Mouse (Mus musculus): ENCODE measurements at regions not wholly inside any gene's neighbourhood (a gene's known extent, or its start where the extent isn't known, plus 50 kb on each side); places are given as distances from the start of the nearest gene placed in this dataset.
A peak's percentile ranks its signal among the peaks of the same experiment; 100 is the strongest.

DNA sequence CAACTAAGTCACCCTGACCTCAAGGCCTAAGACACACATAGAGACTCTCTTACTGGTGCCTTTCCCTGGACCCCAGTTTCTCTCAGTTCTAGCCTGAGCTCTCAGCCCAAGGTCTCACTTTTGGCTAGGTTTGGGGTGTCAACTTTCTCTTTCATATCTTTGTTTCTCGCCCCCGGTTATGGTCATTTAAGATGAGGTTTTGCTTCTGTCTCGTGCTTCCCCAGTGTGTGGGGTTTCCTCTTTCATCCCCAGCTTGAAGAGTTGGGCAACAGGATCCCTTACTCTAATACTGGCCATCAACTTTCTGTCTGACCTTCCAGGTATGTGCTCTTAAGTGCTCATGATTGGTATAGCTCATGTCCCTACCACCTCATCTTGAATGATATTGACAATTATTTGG, 67.5 kb downstream of the Lmo4 start:
- DNase-seq: no peak

DNA sequence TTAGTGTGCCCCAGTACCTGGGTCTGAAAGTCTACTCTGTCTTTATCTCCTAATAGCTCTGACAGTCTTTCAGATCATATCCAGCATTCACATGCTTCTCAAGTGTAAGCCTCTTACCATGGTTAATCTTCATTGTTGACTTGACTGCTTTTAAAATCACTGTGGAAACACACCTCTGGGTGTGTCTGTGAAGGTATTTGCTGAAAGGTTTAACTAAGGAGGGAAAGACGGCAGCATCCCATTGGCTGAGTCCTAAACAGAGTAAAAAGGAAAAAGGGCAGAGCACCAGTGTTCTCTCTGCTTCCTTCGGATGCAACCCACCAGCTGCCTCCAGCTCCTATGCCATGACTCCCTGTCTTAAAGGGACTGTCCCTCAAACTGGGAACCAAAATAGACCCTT, 68.6 kb downstream of the Lmo4 start:
- DNase-seq: no peak

DNA sequence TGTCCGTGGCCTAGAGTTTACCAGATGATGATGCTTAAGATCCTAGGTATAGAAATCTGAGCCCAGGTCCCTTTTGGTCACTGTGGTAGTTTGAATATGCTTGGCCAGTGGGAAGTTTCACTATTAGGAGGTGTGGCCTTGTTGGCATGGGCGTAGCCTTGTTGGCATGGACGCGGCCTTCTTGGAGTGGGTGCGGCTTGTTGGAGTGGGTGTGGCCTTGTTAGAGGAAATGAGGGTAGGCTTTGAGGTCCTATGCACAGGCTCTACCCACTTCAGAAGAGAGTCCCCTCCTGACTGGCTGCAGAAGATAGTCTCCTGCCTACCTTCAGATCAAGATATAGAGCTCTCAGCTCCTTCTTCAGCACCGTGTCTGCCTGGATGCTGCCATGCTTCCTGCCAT, 69.4 kb downstream of the Lmo4 start:
- DNase-seq: no peak

DNA sequence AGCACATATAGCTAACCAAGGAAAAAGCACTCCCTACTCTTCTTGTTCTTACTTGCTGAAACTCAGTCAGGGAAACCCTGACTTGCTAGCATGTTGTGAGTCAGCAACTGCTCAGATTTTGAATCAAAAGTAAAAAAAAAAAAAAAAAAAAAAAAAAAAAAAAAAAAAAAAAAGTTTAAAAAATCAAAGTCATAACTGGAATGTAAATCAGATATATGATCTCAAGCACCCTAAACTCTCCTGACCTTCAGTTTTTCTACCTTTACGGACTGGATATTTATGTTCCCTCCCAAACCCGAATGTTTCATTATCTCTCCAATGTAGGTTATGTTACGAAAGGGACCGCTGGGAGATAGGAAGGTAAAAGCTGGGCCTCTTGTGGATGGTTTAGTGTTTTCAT, 77.0 kb downstream of the Lmo4 start:
- DNase-seq: no peak

DNA sequence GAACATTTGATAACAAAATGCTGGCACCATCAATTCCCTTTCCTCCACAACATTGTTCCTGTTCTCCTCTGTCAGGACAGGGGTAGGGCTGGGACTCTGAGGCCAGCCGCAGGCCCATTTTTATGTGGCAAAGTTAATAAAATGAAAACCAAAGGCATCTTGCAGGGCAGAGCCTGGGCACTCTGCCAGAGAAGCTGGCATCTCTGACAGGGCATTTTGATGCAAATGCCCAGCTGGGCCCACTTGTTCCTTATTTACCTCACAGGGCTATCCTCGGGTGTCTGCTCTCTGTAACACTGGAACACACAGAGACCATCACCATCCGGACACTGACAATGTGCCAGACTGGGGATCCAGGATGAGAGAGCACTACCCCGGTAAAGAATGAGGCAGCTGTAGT, 80.7 kb downstream of the Lmo4 start:
- DNase-seq: peak; percentile 30

DNA sequence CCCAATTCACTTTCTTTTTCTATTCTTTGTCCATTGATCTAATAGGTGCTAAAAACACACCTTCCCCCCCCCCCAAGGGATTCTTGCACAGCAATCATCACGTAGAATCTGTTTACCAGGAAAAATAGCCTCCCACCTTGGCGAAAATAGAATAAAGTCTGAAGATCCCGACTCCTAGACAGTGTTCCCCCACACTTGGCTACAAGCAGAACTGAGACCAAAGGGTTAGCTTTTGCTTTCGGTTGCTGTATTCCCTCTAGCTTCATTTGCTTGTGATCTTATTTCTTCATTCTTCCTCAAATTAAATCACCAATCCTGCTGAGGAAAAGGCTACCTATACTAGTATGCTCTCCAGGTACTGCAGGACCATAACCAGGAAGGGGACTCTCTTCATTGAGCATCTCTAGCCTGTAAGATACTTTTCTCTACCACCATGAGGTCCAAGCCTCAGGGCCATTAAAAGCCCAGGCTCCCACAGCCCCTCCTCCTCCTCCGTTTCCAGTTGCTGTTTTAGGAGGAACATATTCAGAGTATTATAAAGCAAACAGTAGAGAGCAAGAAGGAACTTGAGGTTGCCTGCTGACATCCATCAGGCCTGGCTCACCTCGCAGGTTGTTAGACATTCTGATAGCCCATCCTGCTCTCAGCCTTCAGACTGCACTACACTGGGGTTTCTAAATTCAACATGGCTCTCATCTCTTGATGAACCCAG, 81.5 kb downstream of the Lmo4 start:
- DNase-seq: no peak

DNA sequence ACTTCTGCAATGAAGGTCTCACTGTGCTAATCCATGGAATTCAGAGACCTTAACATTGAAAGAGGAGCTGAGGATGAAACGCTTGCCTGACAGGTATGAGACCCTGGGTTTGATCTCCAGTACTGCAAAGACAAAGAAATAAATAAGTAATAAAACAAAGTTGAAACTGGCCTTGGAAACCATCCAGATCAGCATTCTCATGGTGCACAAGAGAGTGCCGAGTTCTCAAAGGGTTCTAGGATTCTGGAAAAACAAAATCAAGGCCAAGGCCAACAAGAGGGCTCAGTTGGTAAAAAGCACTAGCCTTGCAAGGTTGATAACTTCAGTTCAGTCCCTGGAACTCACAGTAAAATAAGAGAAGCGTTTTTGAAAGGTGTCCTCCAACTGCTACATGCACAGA, 85.9 kb downstream of the Lmo4 start:
- DNase-seq: no peak

DNA sequence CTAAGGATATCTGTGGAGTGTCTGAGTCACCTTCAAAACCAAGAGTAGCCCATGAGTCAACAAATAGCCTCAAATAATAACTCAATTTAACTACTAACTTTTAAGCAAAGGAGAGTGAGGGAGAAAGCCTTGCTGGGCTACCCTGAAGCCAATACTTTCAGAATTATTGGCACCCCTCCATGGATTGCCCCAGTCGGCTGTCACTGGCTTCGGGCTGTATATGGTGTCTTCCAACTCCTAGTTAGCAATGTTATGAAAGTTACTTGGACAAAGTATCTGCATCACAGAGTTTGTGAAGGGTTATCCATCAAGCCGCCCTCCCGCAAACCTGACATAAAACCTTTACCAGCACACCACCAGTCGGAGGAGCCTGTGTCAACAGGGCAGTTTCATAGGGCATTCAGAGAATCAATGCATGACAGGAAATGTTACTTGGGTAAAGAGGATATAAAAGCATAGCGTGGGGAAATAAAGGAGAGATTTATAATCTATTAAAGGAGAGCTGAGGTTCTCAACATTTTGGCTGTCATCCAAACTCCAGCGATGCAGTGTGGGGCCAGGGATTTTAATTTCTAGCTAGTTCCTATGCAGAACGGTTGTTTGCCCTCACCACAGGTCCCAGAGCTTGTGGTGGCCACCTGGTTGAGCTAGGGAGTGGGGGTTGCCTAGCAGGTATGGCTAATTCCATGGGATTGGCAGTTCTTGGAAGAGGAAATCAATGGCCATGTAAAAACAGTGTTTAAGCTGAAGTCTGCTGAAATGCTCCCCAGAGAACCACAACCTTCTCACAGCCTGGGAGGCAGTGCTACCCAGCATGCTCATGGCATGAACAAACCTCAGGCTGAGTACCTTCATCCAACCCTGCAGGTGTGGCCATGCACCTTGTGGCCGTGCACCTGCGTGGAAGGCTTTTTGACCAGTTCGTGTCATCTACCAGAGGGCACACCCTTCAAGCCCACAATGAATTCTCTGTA, 91.1 kb downstream of the Lmo4 start:
- DNase-seq: no peak

DNA sequence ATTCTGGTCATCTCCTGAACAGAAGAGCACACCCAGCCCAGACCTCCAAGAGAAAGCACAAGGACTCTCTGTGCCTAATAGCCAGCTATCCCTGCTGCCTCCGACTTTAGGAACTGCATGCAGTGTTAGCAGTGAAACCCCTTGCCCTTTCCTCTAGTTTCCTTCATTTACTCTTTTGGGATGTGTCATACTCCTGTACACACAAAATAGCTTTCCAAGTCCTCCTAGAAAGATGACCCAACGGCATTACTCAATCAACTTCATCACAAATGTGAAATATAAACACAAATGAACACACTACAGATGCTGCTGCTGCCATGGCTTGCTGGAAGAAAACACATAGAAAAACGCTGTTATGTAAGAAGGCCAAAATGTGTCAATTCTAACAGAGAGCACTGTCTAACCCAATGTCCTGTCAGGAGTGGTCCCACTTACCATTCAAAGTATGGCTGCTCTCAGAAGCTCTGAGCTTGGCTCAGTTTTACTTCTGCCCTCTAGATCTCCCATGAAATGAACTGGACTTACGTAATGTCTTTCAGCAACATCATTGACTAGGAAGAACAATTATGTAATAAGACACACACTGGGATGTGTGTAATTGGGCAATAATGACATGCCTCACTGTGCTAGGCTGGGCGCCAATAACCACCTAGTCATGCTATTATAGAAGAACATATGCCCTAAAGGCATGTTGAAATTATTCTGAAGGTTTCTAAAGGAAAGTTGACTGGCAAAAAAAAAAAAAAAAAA, 94.5 kb downstream of the Lmo4 start:
- no peak for DNase-seq

DNA sequence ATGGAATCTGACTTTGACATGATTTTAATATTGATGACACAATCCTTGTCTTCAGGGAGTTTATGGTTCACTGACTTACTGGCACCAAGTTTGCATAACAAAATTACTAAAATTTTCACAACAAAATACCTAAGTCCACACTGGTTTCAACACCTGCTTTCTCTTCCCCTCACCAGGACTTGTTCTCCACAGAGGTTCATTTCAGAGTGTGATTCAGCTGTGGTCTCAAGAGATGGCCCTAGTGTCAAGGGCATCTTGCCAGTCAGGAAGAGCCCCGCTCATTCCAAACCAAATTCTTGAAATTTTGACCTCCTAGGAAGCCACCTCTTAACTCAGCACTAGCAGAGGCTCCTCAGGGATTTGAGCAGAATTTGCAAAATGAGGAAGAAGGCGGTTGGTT, 95.3 kb downstream of the Lmo4 start:
- DNase-seq: no peak

DNA sequence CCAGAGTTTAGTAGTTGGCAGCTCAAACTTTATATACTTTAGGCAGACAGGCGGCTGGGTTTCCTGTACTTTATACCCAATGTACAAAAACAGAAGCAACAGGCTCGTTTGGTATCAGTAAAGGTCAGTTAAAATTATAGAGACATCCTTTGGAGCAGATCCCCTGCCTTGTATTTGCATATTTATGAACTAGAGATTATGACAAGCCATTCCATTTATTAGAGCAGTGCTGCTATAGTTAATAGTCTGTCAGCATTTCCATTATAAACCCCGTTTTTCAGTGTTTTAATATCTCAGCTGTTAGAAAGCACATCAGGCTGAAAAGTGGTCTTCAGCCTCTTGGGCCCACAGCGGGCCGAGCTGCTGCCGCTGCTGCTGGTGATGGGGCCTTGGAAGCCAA, 96.7 kb downstream of the Lmo4 start:
- DNase-seq: no peak

DNA sequence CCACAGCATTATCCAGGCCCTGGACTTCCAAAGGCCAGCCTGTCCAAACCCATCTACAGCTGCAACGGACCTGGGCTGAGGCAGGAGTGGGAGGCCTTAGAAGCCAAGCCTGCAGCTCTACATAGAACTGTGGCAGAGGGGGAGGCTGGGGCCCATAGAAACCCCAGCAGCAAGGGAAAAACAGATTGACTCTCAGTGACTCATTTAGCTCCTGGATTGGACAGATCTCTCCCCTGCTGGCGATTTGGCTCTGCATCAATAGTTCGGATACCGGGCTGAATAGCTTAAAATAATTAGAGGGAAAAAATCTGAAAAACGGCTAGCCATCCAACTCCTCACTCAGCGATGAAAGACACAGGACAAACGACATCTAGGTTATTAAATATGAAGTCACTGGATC, 97.4 kb downstream of the Lmo4 start:
- no peak for DNase-seq

DNA sequence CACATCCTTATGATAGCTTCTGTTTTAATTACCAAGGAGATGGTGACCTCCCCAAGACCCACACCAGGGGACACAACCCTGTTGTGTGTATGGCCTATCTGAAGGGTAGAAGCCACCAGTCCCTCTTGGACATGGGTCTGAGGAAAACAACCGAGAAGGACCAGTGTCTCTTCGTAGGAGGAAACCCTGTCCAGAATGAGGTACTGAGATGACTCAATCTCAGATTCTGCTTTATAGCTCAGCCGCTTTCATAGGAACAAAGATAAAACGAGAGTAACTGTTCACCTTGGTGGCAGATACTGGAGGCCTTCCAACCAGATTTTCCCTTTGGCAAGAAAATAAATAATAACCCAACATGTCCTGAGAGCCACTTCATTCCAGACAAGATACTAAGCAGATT, 100.7 kb downstream of the Lmo4 start:
- DNase-seq: no peak

DNA sequence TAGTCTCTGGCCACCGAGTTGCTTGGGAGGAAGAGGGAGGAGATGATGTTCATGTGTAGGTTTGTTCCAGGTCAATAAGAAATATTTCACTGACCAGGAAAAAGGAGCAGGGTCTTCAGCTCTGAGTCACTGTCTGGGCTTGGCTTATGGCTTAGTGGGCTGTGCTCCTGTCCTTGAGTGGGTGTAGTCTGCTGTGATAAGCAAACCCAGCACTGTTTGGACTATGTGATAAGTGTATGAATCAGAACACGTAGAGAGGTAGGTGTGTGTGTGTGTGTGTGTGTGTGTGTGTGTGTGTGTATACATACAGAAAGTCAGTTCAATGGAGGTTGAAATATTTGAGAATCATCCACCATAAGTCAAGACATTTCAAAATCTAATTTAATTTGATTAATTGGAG, 105.6 kb downstream of the Lmo4 start:
- DNase-seq: no peak

DNA sequence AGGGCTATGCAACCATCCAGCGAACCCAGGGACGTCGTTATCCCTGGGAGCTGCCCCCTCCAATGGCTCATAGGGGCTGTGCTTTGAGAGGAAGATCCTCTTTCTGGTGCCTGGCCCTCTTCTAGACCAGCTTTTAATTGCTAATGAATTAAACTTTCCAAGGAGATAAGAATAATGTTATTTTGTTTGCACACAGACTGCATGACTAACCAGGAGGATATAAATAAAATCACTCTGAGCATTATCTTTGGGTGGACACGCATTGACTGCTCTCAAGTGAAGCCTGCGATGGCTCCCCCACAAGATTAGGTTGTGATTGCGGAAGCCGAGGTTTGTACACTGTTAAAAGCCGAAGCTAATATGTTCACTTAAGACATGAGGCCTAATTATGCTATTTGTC, 106.3 kb downstream of the Lmo4 start:
- no peak for DNase-seq

DNA sequence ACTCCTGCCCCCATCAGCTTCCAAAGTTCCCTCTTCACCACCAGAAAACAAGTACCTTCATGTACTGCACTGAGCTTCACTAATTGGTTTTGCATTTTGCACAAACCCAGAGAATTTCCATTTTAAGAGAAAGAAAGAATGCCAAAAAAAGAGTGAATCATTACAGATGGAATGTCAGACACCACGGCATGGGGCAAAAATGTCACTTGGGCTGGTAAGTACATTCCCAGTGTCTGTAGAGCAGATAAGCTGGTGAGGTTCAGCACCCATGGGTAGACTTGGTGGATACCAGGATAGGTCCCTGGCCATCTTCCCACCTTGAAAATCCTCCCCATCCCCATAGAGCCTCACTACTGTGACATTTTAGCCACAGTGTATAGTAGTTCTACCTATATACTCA, 113.8 kb downstream of the Lmo4 start:
- no peak for DNase-seq

DNA sequence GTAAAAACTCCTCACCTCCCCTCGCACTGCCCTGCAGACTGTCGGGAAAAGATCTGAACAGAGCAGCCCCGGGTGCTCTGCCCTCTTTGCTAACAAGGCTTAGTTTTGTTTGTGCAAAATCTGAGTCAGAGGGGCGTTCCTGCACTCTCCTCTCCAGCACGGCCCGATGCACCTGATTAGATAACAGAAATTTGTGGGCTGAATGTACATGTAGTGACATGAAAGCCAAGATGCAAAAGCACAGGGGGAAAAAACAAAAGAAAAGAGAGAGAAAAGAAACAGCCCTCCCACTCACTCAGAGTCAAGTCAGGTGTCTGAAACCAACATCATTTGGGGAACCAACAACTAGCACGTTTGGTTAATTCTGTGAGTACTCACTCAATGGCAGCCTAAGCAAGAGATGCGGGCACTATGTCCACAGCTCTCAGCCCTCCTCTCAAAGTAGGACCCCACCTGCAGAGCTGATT, 115.2 kb downstream of the Lmo4 start:
- no peak for DNase-seq

DNA sequence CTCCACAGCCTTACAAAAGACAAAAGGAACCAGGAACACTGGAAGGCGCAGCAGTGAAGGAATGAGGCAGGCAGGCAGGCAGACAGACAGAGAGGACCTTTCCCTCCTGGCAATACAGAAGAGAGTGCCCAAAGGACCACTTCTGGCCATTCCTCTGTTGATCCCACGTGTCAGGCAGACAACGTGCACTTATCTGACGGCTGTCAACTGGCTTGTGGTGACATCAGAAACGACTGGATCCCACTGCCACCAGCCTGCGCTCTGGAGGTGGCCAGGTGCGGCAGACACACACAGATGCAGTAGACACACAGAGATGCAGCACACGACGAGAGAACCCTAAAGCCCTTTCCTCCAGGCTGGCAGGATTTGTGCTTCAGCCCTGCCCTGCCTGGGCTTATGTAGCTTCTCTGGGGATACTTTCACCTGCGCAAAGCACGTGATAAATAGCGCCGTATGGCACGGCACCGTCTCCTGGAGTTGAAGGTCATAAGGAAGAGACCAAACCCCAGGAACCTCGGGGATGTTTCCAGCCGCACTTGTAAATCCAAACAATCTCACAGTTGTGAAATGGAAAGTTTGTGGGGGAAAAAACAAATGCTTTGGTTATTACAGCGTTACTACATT, 116.6 kb downstream of the Lmo4 start:
- no peak for DNase-seq

DNA sequence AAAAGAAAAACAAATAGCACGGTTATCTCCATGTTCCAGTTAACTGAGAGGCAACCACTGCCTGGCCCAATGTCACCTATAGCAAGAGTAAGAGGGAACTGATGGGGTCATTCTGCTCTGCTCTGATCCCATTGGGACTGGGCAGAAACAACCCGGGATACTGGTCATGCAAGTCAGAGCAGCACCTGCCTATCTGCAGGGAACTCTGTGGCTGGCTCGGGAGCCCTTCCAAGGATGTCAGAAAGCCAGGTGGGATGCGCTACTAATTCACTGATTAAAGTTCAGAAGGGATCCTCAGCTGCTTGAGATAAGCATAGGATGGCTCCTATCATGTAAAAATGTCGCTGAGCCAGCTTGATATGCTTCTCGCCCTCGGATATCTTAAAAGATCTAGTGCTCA, 117.2 kb downstream of the Lmo4 start:
- DNase-seq: no peak

DNA sequence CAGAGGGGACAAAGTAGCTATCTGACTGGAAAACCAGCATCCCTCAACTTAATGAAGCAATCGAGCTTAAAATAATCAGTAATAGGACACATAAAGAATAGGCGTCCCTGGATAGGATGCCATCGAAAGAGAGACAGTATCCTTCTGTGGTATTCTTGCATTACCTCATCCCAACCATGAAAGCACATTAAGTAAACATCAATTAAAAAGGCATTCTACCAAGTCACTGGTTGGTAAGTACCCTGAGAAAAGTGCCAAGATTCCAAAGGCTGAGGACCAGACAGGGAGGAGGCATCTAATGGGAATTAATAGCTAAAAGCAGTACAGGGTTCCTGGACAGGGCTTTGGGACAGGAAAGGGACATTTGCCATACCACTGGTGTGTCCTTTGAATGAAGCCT, 118.8 kb downstream of the Lmo4 start:
- DNase-seq: no peak

DNA sequence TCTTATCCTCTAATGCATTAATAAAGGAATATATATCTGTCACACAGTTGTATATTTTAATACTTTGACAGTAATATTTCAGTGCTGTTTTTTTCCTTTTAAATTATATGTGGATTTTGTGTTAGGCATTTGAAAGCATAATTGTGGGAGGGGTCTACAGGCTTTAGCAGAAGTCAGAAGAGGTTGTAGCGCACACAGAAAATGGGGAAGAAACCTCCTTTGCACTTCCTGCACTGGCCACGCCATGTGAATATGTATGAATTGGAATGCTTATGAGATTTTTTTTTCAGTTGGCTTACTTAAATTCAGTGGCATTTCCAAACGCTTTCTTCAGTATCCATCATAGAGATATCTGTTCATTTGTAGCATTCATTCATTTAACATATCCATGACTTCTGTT, 125.1 kb downstream of the Lmo4 start:
- no peak for DNase-seq

DNA sequence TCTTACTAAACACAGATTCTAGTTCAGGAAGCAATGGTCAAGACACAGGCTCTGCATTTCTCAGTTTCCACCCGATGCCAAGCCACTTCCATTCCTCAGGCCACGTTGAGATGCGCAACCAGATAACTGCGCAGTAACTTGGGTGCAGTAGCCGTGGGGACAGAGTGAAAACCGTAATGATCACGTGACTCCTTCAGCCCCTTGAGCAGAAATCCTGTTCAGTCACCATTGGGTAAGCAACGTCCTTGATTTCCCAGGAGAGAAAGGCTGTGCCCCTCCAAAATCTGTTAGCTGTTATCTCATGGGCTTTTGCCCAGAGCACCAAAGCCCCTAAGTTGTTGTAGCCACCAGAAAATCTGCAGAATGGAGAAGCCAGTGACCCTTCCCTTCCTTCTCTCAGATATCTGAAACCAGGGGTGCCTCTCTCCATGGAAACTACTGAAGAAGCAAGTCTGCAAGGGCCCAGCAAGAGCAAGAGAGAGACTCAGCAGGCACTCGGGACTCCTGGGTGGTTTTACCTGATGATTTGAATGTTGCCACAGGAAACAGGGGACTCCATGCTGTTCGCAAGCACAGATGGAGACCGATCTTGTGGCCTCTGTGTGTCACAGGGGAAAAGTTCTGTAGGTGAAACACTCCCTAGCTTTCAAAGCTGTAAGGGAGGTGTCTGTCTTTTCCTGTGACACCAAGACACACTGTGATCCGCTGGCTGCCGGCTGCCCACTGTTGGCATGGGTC, 126.7 kb downstream of the Lmo4 start:
- DNase-seq: no peak
